Comparison of ENCODE assay signal across 9 mouse cellular contexts in genomic region chr7:144942071-144942743, GRCm38 (mm10). TPM values are rescaled to one million over a fixed set of nuclear protein-coding genes. Genes with fewer than 3 reads are reported as not detected.
A peak's percentile ranks its signal among the peaks of the same experiment; 100 is the strongest.
DNase-seq lines count a peak whose midpoint lies in the region; ATAC-seq and TF ChIP-seq lines count a peak whose summit lies in the region.
"Had no signal": no experiment of that assay in that cellular context is flagged by ENCODE, and none has a peak within 500 bp of the region (broad histone marks: within the 10 kb centered on the region; RNA-seq: fewer than 3 reads in every experiment).

No protein-coding gene starts in this region.

- intact Hi-C loops in left cerebral cortex, adult 2 months (cut with DNase I): loop anchor here (5.0 kb wide), 1 partner anchor 85 kb away; no protein-coding TSS in a partner anchor
- intact Hi-C loops in left cerebral cortex, postnatal 10 days (cut with DNase I): no loop called here

- H3K4me3 ChIP-seq in left cerebral cortex, adult 2 months: peak overlapping the region; percentile 47
- H3K4me3 ChIP-seq in embryonic facial prominence, embryonic 13.5 days: peak overlapping the region; percentile 67
- peak overlapping the region; percentile 38 for H3K4me3 ChIP-seq in hindbrain, embryonic 12.5 days
- peak overlapping the region; percentile 50 for H3K4me3 ChIP-seq in liver, embryonic 13.5 days (replicated peaks)
- peak overlapping the region; percentile 52 for H3K4me3 ChIP-seq in neural tube, embryonic 15.5 days (replicated peaks)

- ATAC-seq in embryonic facial prominence, embryonic 13.5 days (ENCODE audit: insufficient number of reproducible peaks, insufficient read depth, low FRiP score, low TSS enrichment, low read depth): no peak
- no peak for ATAC-seq in hindbrain, embryonic 12.5 days (ENCODE audit: low FRiP score)
- no peak for ATAC-seq in liver, embryonic 13.5 days (ENCODE audit: low read depth)
- 0 out of 2 replicates have a peak, but pooled peaks have one; percentile 2 for ATAC-seq in neural tube, embryonic 15.5 days (ENCODE audit: low FRiP score)

- peaks cover 1% of the 10 kb centered on the region for H3K36me3 ChIP-seq in embryonic facial prominence, embryonic 13.5 days
- no peaks in the 10 kb centered on the region for H3K36me3 ChIP-seq in hindbrain, embryonic 12.5 days
- no peaks in the 10 kb centered on the region; the same call in 1 of the 2 replicates for H3K36me3 ChIP-seq in liver, embryonic 13.5 days
- no peaks in the 10 kb centered on the region for H3K36me3 ChIP-seq in neural tube, embryonic 15.5 days

- H3K9ac ChIP-seq in embryonic facial prominence, embryonic 13.5 days: peak overlapping the region; percentile 53
- peak overlapping the region; percentile 49; the same call in 1 of the 2 replicates for H3K9ac ChIP-seq in hindbrain, embryonic 12.5 days
- peak overlapping the region; percentile 50; the same call in 1 of the 2 replicates for H3K9ac ChIP-seq in liver, embryonic 13.5 days
- H3K9ac ChIP-seq in neural tube, embryonic 15.5 days (replicated peaks): no peak overlapping the region

- peaks cover 56% of the 10 kb centered on the region for H3K4me1 ChIP-seq in embryonic facial prominence, embryonic 13.5 days
- H3K4me1 ChIP-seq in hindbrain, embryonic 12.5 days: peaks cover 48% of the 10 kb centered on the region
- peaks cover 20% of the 10 kb centered on the region for H3K4me1 ChIP-seq in liver, embryonic 13.5 days (replicated peaks)
- H3K4me1 ChIP-seq in neural tube, embryonic 15.5 days: peaks cover 61% of the 10 kb centered on the region

- no peaks in the 10 kb centered on the region for H3K9me3 ChIP-seq in embryonic facial prominence, embryonic 13.5 days
- H3K9me3 ChIP-seq in hindbrain, embryonic 12.5 days (replicated peaks): no peaks in the 10 kb centered on the region
- no peaks in the 10 kb centered on the region for H3K9me3 ChIP-seq in liver, embryonic 13.5 days (replicated peaks)
- H3K9me3 ChIP-seq in neural tube, embryonic 15.5 days (replicated peaks): no peaks in the 10 kb centered on the region

- no peak for DNase-seq in left cerebral cortex, adult 2 months (ENCODE audit: extremely low spot score in 1 of 2, low spot score in 2 of 2)
- no peak for DNase-seq in left cerebral cortex, adult 8-10 months (ENCODE audit: low spot score in 2 of 2)
- DNase-seq in liver, embryonic 13.5 days: no peak
- DNase-seq in left cerebral cortex, postnatal 10 days (ENCODE audit: extremely low spot score in 1 of 2, low spot score in 2 of 2): no peak
- no peak for DNase-seq in frontal cortex, postnatal 36 days (ENCODE audit: low spot score in 2 of 2)

- WGBS in embryonic facial prominence, embryonic 13.5 days: 1% methylated on average over 35 of the region's 35 CpGs
- 1% methylated on average over 35 of the region's 35 CpGs for WGBS in hindbrain, embryonic 12.5 days
- 2% methylated on average over 35 of the region's 35 CpGs for WGBS in liver, embryonic 13.5 days (ENCODE audit: insufficient replicate concordance)
- WGBS in neural tube, embryonic 15.5 days: under 1% methylated on average over 35 of the region's 35 CpGs

- peak overlapping the region; percentile 93 for H3K4me2 ChIP-seq in embryonic facial prominence, embryonic 13.5 days
- H3K4me2 ChIP-seq in hindbrain, embryonic 12.5 days (replicated peaks): peak overlapping the region; percentile 87
- H3K4me2 ChIP-seq in liver, embryonic 13.5 days: peak overlapping the region; percentile 63
- H3K4me2 ChIP-seq in neural tube, embryonic 15.5 days: peak overlapping the region; percentile 100

- H3K27me3 ChIP-seq in embryonic facial prominence, embryonic 13.5 days: peaks cover 18% of the 10 kb centered on the region
- H3K27me3 ChIP-seq in hindbrain, embryonic 12.5 days: peaks cover 45% of the 10 kb centered on the region
- H3K27me3 ChIP-seq in liver, embryonic 13.5 days: peaks cover 79% of the 10 kb centered on the region
- H3K27me3 ChIP-seq in neural tube, embryonic 15.5 days (replicated peaks): peaks cover 63% of the 10 kb centered on the region
- H3K27me3 ChIP-seq: Patski had no signal

- no peak for TF ChIP-seq CTCF in left cerebral cortex, adult 2 months (IDR thresholded peaks at IDR 0.05)

- H3K27ac ChIP-seq in left cerebral cortex, adult 2 months: no peak overlapping the region
- peak overlapping the region; percentile 92 for H3K27ac ChIP-seq in embryonic facial prominence, embryonic 13.5 days
- peak overlapping the region; percentile 58; the same call in 1 of the 2 replicates for H3K27ac ChIP-seq in hindbrain, embryonic 12.5 days
- peak overlapping the region; percentile 45; the same call in 1 of the 2 replicates for H3K27ac ChIP-seq in liver, embryonic 13.5 days
- peak overlapping the region; percentile 75; the same call in 1 of the 2 replicates for H3K27ac ChIP-seq in neural tube, embryonic 15.5 days (replicated peaks)

RNA-seq across cellular contexts. Expression of gene Ccnd1, which starts 2.5 kb away (rescaled TPM):
- 10 to 100 TPM; 57.0 to 57.7 TPM for total RNA-seq in left cerebral cortex, adult 2 months (2021)
- total RNA-seq in left cerebral cortex, adult 8-10 months (2022): 10 to 100 TPM; 38.1 to 47.4 (median 43.6) TPM
- 127 and 136 TPM in 2 replicates for polyA plus RNA-seq in embryonic facial prominence, embryonic 13.5 days (2015; fragmentation: Nextera tagmentation; extraction: Ambion mirVana)
- polyA plus RNA-seq in hindbrain, embryonic 12.5 days (2016; fragmentation: Nextera tagmentation; extraction: Ambion mirVana): 123 and 128 TPM in 2 replicates
- polyA plus RNA-seq in liver, embryonic 13.5 days (2015; fragmentation: Nextera tagmentation; extraction: Ambion mirVana): 36.8 and 50.3 TPM in 2 replicates
- 19.2 and 27.4 TPM in 2 replicates for polyA plus RNA-seq in neural tube, embryonic 15.5 days (2015; fragmentation: Nextera tagmentation; extraction: Ambion mirVana)
- 10 to 100 TPM; 28.1 to 37.0 TPM for total RNA-seq in left cerebral cortex, postnatal 10 days (2021)

RNA-seq across cellular contexts. Expression of gene LTO1, which starts 27.3 kb away (rescaled TPM):
- total RNA-seq in left cerebral cortex, adult 2 months (2021): 10 to 100 TPM; 26.4 to 27.8 TPM
- total RNA-seq in left cerebral cortex, adult 8-10 months (2022): 10 to 100 TPM; 23.4 to 30.7 (median 24.9) TPM
- polyA plus RNA-seq in embryonic facial prominence, embryonic 13.5 days (2015; fragmentation: Nextera tagmentation; extraction: Ambion mirVana): 26.2 and 27.1 TPM in 2 replicates
- 28.2 and 34.1 TPM in 2 replicates for polyA plus RNA-seq in hindbrain, embryonic 12.5 days (2016; fragmentation: Nextera tagmentation; extraction: Ambion mirVana)
- 9.6 and 11.2 TPM in 2 replicates for polyA plus RNA-seq in liver, embryonic 13.5 days (2015; fragmentation: Nextera tagmentation; extraction: Ambion mirVana)
- polyA plus RNA-seq in neural tube, embryonic 15.5 days (2015; fragmentation: Nextera tagmentation; extraction: Ambion mirVana): 32.6 and 32.8 TPM in 2 replicates
- total RNA-seq in left cerebral cortex, postnatal 10 days (2021): 10 to 100 TPM; 25.0 to 28.4 TPM

RNA-seq across cellular contexts. Expression of gene Fgf15, which starts 45.9 kb away (rescaled TPM):
- total RNA-seq in left cerebral cortex, adult 2 months (2021): not detected
- total RNA-seq in left cerebral cortex, adult 8-10 months (2022): not detected
- polyA plus RNA-seq in embryonic facial prominence, embryonic 13.5 days (2015; fragmentation: Nextera tagmentation; extraction: Ambion mirVana): 0.80 and 1.3 TPM in 2 replicates
- polyA plus RNA-seq in hindbrain, embryonic 12.5 days (2016; fragmentation: Nextera tagmentation; extraction: Ambion mirVana): 62.0 and 66.7 TPM in 2 replicates
- 0.07 and 0.14 TPM in 2 replicates for polyA plus RNA-seq in liver, embryonic 13.5 days (2015; fragmentation: Nextera tagmentation; extraction: Ambion mirVana)
- polyA plus RNA-seq in neural tube, embryonic 15.5 days (2015; fragmentation: Nextera tagmentation; extraction: Ambion mirVana): 5.4 and 7.8 TPM in 2 replicates
- total RNA-seq in left cerebral cortex, postnatal 10 days (2021): not detected
